Mouse (Mus musculus): Measurements from ENCODE around the gene Cldn9.

Gene Cldn9

GRCm38 (mm10) chr17:23644613-23645495 lies 39.0 kb downstream of the Cldn9 start, which contains the start of gene Mmp25:
Gene Mmp25, minus strand, starts transcription at chr17:23645277.
- peak; percentile 52 to 64 for DNase-seq

Measured in kidney, postnatal 4 days (tissue).